Comparison of ENCODE assay signal across 26 mouse cellular contexts in genomic region chr15:12216119-12216518, GRCm38 (mm10). TPM values are rescaled to one million over a fixed set of nuclear protein-coding genes. Genes with fewer than 3 reads are reported as not detected.
DNase-seq lines count a peak whose midpoint lies in the region; ATAC-seq and TF ChIP-seq lines count a peak whose summit lies in the region.
"Had no signal": no experiment of that assay in that cellular context is flagged by ENCODE, and none has a peak within 500 bp of the region (broad histone marks: within the 10 kb centered on the region; RNA-seq: fewer than 3 reads in every experiment).

No protein-coding gene starts in this region.

- peak; percentile 53 for DNase-seq in cerebellum, adult 9-10 months
- no peak for DNase-seq in cerebellum, postnatal 14 days
- peak; percentile 31 to 41 for DNase-seq in thymus, postnatal 36 days
- no peak for DNase-seq in thymus, adult 2 months
- DNase-seq in adrenal gland, postnatal 36 days, result no peak
- DNase-seq: adrenal gland, postnatal 10 days; embryo, embryonic 11 days; gastrocnemius, postnatal 25 days; heart, adult 18-20 months; heart, postnatal 10 days; heart, postnatal 36 days had no signal

- peak overlapping the region; percentile 62 for H3K4me3 ChIP-seq in megakaryocyte, embryonic 14.5 days (replicated peaks)
- H3K4me3 ChIP-seq in thymus, adult 2 months (ENCODE audit: control insufficient read depth, insufficient read depth, low read length), result no peak overlapping the region
- H3K4me3 ChIP-seq in cortical plate, adult 2 months (ENCODE audit: insufficient read depth, low read length), result no peak overlapping the region
- H3K4me3 ChIP-seq: embryonic facial prominence, embryonic 10.5 days; embryonic facial prominence, embryonic 13.5 days; erythroblast, embryonic 14.5 days; forebrain, embryonic 12.5 days; forebrain, embryonic 15.5 days; heart, embryonic 12.5 days; heart, embryonic 15.5 days; hindbrain, embryonic 10.5 days; hindbrain, embryonic 13.5 days had no signal

- H3K36me3 ChIP-seq in megakaryocyte, embryonic 14.5 days (replicated peaks; ENCODE audit: low read length), result peaks cover 77% of the 10 kb centered on the region
- no peaks in the 10 kb centered on the region for H3K36me3 ChIP-seq in thymus, adult 2 months (ENCODE audit: control insufficient read depth, insufficient read depth, low read length)
- H3K36me3 ChIP-seq: embryonic facial prominence, embryonic 10.5 days; embryonic facial prominence, embryonic 13.5 days; forebrain, embryonic 12.5 days; forebrain, embryonic 15.5 days; heart, embryonic 12.5 days; heart, embryonic 15.5 days; hindbrain, embryonic 10.5 days; hindbrain, embryonic 13.5 days had no signal

- no peak for TF ChIP-seq POLR2A in thymus, adult 2 months (IDR thresholded peaks at IDR 0.05; ENCODE audit: control insufficient read depth, extremely low read depth, insufficient read depth, low read length, poor library complexity)
- no peak for TF ChIP-seq POLR2A in cortical plate, adult 2 months (IDR thresholded peaks at IDR 0.05; ENCODE audit: extremely low read depth, insufficient read depth, low read length)

- peaks cover 100% of the 10 kb centered on the region for H3K4me1 ChIP-seq in megakaryocyte, embryonic 14.5 days
- peaks cover 51% of the 10 kb centered on the region for H3K4me1 ChIP-seq in thymus, adult 2 months (replicated peaks; ENCODE audit: control insufficient read depth, insufficient read depth, low read length)
- H3K4me1 ChIP-seq in cortical plate, adult 2 months (ENCODE audit: control insufficient read depth, insufficient read depth, low read length), result peaks cover 25% of the 10 kb centered on the region

- no peaks in the 10 kb centered on the region for H3K27me3 ChIP-seq in megakaryocyte, embryonic 14.5 days (replicated peaks)
- no peaks in the 10 kb centered on the region for H3K27me3 ChIP-seq in thymus, adult 2 months (ENCODE audit: control insufficient read depth, insufficient read depth, low read length)
- H3K27me3 ChIP-seq: embryonic facial prominence, embryonic 13.5 days; forebrain, embryonic 12.5 days; forebrain, embryonic 15.5 days; heart, embryonic 12.5 days; heart, embryonic 15.5 days; hindbrain, embryonic 13.5 days; Patski had no signal

- H3K27ac ChIP-seq in thymus, adult 2 months (ENCODE audit: control insufficient read depth, insufficient read depth, low read length), result no peak overlapping the region
- H3K27ac ChIP-seq in cortical plate, adult 2 months (ENCODE audit: insufficient read depth, low read length), result peak overlapping the region; percentile 7; the same call in 1 of the 2 replicates
- H3K27ac ChIP-seq: embryonic facial prominence, embryonic 10.5 days; embryonic facial prominence, embryonic 13.5 days; forebrain, embryonic 12.5 days; hindbrain, embryonic 10.5 days; hindbrain, embryonic 13.5 days had no signal

- no peak for TF ChIP-seq CTCF in thymus, adult 2 months (IDR thresholded peaks at IDR 0.05; ENCODE audit: borderline replicate concordance, control insufficient read depth, extremely low read depth, insufficient read depth, low read length, poor library complexity)
- TF ChIP-seq CTCF in cortical plate, adult 2 months (IDR thresholded peaks at IDR 0.05; ENCODE audit: extremely low read depth, insufficient read depth, low read length), result no peak

- ATAC-seq in megakaryocyte, adult 5-6 weeks (ENCODE audit: poor library complexity, severe bottlenecking), result no peak
- ATAC-seq: hindbrain, embryonic 16.5 days; Patski had no signal

- WGBS in thymus, adult 2 months, result 6% methylated on average over 8 of the region's 8 CpGs

- no peaks in the 10 kb centered on the region for H3K9me3 ChIP-seq in megakaryocyte, embryonic 14.5 days
- H3K9me3 ChIP-seq: embryonic facial prominence, embryonic 10.5 days; embryonic facial prominence, embryonic 13.5 days; forebrain, embryonic 12.5 days; forebrain, embryonic 15.5 days; G1E; heart, embryonic 12.5 days; heart, embryonic 15.5 days; hindbrain, embryonic 10.5 days; hindbrain, embryonic 13.5 days had no signal

RNA-seq across cellular contexts. Expression of gene Mtmr12, which starts 11.3 kb away (rescaled TPM):
- 4.4 and 4.6 TPM in 2 replicates for polyA plus RNA-seq in megakaryocyte, embryonic 14.5 days (2012; ENCODE audit: insufficient read depth, low replicate concordance)
- total RNA-seq in megakaryocyte, adult 5-6 weeks (2015), result 16.1 and 17.4 TPM in 2 replicates
- total RNA-seq in megakaryocyte, adult 5-6 weeks (2017), result 20.6 and 23.3 TPM in 2 replicates
- 49.2 and 50.0 TPM in 2 replicates for polyA plus RNA-seq in thymus, adult 2 months (2012; rRNA removed)
- polyA plus RNA-seq in cortical plate, adult 2 months (2012; rRNA removed), result 30.5 and 32.0 TPM in 2 replicates
- 10 to 100 TPM; 21.2 to 24.8 TPM for total RNA-seq in adrenal gland, postnatal 36 days (2021)

Comparison
In these comparisons a context has a peak if more than half of its experiments do, and no peak if none do; other contexts are left out.
1. DNase-seq: peak in cerebellum, adult 9-10 months (single experiment) and thymus, postnatal 36 days (2 of 2); none in cerebellum, postnatal 14 days (0 of 2), thymus, adult 2 months (single experiment) and adrenal gland, postnatal 36 days (0 of 2).